Mouse (Mus musculus): ENCODE data around the gene Trub1. TPM values are rescaled to one million over a fixed set of nuclear protein-coding genes. Genes with fewer than 3 reads are reported as not detected.

Trub1 gene
- polyA plus RNA-seq, 1 experiment from 2014 or later, result 12.4 TPM

DNA sequence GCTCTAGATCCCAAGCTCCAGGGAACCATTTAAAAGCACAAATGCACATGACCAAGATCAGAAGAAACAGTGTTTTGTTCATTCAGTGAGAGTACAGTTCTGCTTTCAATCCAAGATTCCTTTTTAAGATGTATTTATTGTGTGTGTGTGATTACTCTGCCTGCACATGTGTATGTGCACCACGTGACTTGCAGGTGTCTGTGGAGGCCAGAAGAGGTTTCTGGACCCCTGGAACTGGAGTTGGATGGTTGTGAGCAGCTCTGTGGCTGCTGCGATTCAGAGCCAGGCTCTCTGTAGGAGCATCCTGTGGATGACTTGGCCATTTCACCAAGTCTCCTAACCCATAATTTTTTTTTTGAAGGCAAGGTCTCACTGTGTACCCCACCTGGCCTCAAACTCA lies 73.0 kb downstream of the Trub1 start:
- Histone ChIP-seq H3K9ac (no peak overlapping the region), H3K4me2 (no peak overlapping the region), H3K4me3 (no peak overlapping the region), H3K36me3 (no peaks in the 10 kb centered on the region), H3K27me3 (replicated peaks) (0 out of 2 replicates have a peak, but pooled peaks cover 9% of the 10 kb centered on the region), H3K27ac (replicated peaks) (no peak overlapping the region), H3K4me1 (no peaks in the 10 kb centered on the region), H3K9me3 (no peaks in the 10 kb centered on the region)
- WGBS, result 67% methylated on average over 2 of the region's 2 CpGs
- no peak for ATAC-seq (ENCODE audit: extremely low read depth, insufficient number of reproducible peaks, low FRiP score, low TSS enrichment)

DNA sequence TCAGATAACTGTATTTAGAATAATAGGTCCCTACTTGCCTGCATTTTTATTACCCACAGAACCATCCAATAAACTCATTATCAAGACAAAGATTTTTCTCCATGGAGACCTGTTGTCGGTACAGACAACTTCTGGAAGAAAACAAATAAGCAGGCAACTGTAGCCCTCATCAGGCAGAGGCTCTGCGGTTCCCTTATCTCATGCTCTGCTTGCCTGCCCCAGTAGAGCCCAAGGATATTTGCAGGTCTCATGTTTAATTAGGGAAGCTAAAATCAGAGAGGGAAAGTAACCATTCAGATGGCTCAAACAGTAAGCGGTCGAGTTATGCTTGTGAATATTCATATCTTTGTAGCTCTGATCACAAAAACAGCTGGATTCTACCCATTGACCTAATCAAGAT lies 77.5 kb downstream of the Trub1 start:
- Histone ChIP-seq H3K4me3 (no peak overlapping the region), H3K36me3 (no peaks in the 10 kb centered on the region), H3K4me2 (no peak overlapping the region), H3K9ac (no peak overlapping the region), H3K27me3 (replicated peaks) (0 out of 2 replicates have a peak, but pooled peaks cover 9% of the 10 kb centered on the region), H3K9me3 (no peaks in the 10 kb centered on the region), H3K27ac (replicated peaks) (no peak overlapping the region), H3K4me1 (no peaks in the 10 kb centered on the region)
- no peak for ATAC-seq (ENCODE audit: extremely low read depth, insufficient number of reproducible peaks, low FRiP score, low TSS enrichment)
- 71% methylated on average over 4 of the region's 4 CpGs for WGBS

DNA sequence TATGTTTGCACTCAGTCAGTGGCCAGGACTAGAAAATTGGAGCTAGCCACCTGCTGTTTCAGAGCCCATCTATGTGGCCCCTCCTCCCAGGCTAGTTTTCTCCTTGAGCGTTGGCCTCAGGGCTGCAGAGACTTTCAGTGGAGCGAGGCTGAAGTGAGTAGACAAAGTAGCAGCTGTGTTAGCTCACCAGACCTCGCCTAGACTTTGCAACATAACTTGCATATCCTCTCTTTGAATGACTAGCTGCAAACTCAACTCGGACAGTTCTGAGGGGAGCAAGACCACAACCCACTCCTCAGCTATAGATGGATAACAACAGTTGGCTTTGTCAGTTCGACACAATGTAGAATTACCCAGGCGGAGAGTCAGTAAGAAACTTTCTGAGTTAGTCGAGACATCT lies 81.5 kb downstream of the Trub1 start:
- H3K4me2 ChIP-seq, result no peak overlapping the region
- no peaks in the 10 kb centered on the region for H3K4me1 ChIP-seq
- no peaks in the 10 kb centered on the region for H3K36me3 ChIP-seq
- H3K9me3 ChIP-seq, result no peaks in the 10 kb centered on the region
- no peak for ATAC-seq (ENCODE audit: extremely low read depth, insufficient number of reproducible peaks, low FRiP score, low TSS enrichment)
- no peak overlapping the region for H3K4me3 ChIP-seq
- WGBS, result 72% methylated on average over 7 of the region's 7 CpGs
- H3K9ac ChIP-seq, result no peak overlapping the region
- H3K27ac ChIP-seq (replicated peaks), result no peak overlapping the region
- H3K27me3 ChIP-seq (replicated peaks), result 0 out of 2 replicates have a peak, but pooled peaks cover under 1% of the 10 kb centered on the region

DNA sequence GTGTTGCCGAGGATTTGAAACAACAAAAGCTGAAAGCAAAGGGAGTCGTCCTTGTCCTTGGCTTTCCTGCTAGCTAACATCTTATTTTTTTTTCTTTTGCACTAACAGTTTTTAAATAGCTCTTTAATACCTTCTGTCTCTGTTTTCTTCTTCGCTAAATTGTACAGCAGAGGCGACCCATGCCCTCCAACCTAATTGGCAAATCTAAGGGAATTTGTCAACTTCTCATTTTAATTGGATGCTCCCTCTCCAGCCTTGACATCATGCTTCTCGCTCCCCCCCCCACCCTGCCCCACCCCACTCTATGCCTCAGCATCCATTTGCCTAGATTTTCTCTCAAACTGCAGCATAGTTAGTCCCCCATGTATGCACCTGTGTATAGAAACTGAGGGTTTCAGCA lies 83.8 kb downstream of the Trub1 start:
- Histone ChIP-seq H3K4me3 (no peak overlapping the region), H3K4me2 (no peak overlapping the region), H3K27ac (replicated peaks) (no peak overlapping the region), H3K9me3 (no peaks in the 10 kb centered on the region), H3K36me3 (no peaks in the 10 kb centered on the region), H3K27me3 (replicated peaks) (no peaks in the 10 kb centered on the region), H3K9ac (no peak overlapping the region), H3K4me1 (no peaks in the 10 kb centered on the region)
- ATAC-seq (ENCODE audit: extremely low read depth, insufficient number of reproducible peaks, low FRiP score, low TSS enrichment), result no peak
- WGBS, result 67% methylated on average over 5 of the region's 5 CpGs

DNA sequence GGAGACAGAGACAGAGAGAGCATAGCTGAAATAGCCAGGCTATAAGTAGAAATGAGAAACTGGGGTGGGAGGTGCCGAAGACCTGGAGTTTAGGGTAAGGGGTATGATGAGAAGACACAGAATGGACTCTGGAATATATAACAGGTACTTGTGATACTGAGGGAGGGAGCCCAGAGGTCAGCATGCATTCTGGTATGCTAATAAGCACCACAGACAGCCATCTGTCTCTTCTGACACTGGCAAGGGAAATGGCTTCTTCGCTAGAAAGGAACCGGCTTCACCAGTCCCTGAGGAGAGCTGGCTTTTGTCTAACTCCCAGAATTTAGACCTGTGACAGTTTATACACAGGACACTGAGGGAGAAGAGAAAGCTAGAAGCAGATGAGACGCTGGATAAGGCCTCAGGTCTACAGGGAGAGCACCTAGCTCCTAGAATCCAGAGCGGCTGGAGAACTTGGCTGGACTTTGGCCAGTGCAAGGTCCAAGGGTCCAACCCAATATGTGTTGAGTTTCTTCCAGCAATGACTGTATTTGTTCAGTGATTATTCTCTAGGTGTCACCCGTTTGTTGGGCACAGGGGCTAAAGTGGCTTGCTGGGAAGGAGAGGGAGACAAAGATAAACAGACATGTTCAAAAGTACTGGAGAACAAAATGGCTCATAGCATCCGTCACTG lies 84.9 kb downstream of the Trub1 start:
- H3K4me2 ChIP-seq, result no peak overlapping the region
- ATAC-seq (ENCODE audit: extremely low read depth, insufficient number of reproducible peaks, low FRiP score, low TSS enrichment), result no peak
- H3K9ac ChIP-seq, result no peak overlapping the region
- no peak overlapping the region for H3K27ac ChIP-seq (replicated peaks)
- H3K4me3 ChIP-seq, result no peak overlapping the region
- no peaks in the 10 kb centered on the region for H3K9me3 ChIP-seq
- peaks cover 3% of the 10 kb centered on the region; the same call in 1 of the 2 replicates for H3K4me1 ChIP-seq
- no peaks in the 10 kb centered on the region for H3K36me3 ChIP-seq
- H3K27me3 ChIP-seq (replicated peaks), result no peaks in the 10 kb centered on the region
- WGBS, result 66% methylated on average over 7 of the region's 7 CpGs

DNA sequence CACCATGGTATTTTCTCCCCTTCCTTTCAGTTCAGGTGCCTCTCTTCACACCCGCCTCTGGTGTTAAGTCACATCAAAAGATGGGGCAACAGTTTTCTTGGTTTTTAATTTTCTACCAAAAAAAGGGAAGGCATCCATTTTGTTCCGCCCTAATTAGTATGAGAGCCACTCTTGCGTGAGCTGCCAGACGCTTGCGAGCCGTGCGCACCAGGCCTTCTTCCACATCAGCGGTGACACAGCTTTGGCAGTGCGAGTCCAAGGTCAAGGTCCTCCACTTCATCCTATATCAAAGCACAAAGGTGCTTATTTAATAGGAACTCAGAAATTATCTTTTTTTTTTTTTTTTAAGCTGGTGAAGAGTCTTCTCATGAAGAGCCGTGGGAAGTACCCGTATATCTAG lies 87.4 kb downstream of the Trub1 start:
- H3K4me1 ChIP-seq, result peaks cover 12% of the 10 kb centered on the region; the same call in 1 of the 2 replicates
- H3K36me3 ChIP-seq, result no peaks in the 10 kb centered on the region
- H3K27me3 ChIP-seq (replicated peaks), result no peaks in the 10 kb centered on the region
- H3K9me3 ChIP-seq, result no peaks in the 10 kb centered on the region
- H3K27ac ChIP-seq (replicated peaks), result no peak overlapping the region
- H3K4me2 ChIP-seq, result no peak overlapping the region
- no peak overlapping the region for H3K4me3 ChIP-seq
- ATAC-seq (ENCODE audit: extremely low read depth, insufficient number of reproducible peaks, low FRiP score, low TSS enrichment), result no peak
- 94% methylated on average over 11 of the region's 11 CpGs for WGBS
- no peak overlapping the region for H3K9ac ChIP-seq

Other genes with a start within 250 kb of the Trub1 start
- gene Ablim1, start 138.0 kb upstream of the Trub1 start, polyA plus RNA-seq (2015; fragmentation: Nextera tagmentation; extraction: Ambion mirVana), result 35.7 and 38.5 TPM in 2 replicates
- gene Fam160b1, start 92.2 kb upstream of the Trub1 start, polyA plus RNA-seq (2015; fragmentation: Nextera tagmentation; extraction: Ambion mirVana), result 9.9 and 10.3 TPM in 2 replicates
- gene Atrnl1, start 158.1 kb downstream of the Trub1 start, polyA plus RNA-seq (2015; fragmentation: Nextera tagmentation; extraction: Ambion mirVana), result 2.6 and 2.8 TPM in 2 replicates

Data from heart, embryonic 13.5 days (tissue).